Mouse (Mus musculus) spleen, adult 2 months (tissue): ENCODE data around the gene Ugt1a7c. TPM values are rescaled to one million over a fixed set of nuclear protein-coding genes. Genes with fewer than 3 reads are reported as not detected.

Source experiments
- DNase-seq, 2 experiments: peaks; one replicate each; pipeline versions ENCODE4 v3.0.0 to v3.0.0-alpha.2; 2012 to 2021; ENCODE audit warnings: low spot score in 2 of 2, low read depth in 1 of 2
- H3K27ac ChIP-seq: fragments of 200-500 bp; 2 replicates; pipeline ENCODE4 v1.5.1; 2012; ENCODE audit warnings: low read length, inconsistent platforms; ENCODE audit not compliant: insufficient read depth
- H3K27me3 ChIP-seq: fragments of 200-500 bp; 2 replicates; pipeline ENCODE4 v1.6.1; 2012; ENCODE audit warnings: mild to moderate bottlenecking, moderate library complexity, low read length, inconsistent platforms; ENCODE audit not compliant: control insufficient read depth, insufficient read depth
- H3K36me3 ChIP-seq: fragments of 200-500 bp; 2 replicates; pipeline ENCODE4 v1.6.1; 2012; ENCODE audit warnings: mild to moderate bottlenecking, low read length, inconsistent platforms; ENCODE audit not compliant: control insufficient read depth, insufficient read depth
- H3K4me1 ChIP-seq: fragments of 200-500 bp; 2 replicates; pipeline ENCODE4 v1.6.1; 2011; ENCODE audit warnings: inconsistent platforms; ENCODE audit not compliant: control insufficient read depth, insufficient read depth, insufficient read length
- H3K4me3 ChIP-seq: fragments of 200-500 bp; 2 replicates; pipeline ENCODE4 v1.5.1; 2011; ENCODE audit warnings: mild to moderate bottlenecking, inconsistent platforms; ENCODE audit not compliant: insufficient read depth, insufficient read length; ENCODE audit errors: extremely low read depth
- CTCF ChIP-seq: fragments of 200-500 bp; IDR thresholded peaks from 2 replicates; pipeline ENCODE4 v1.5.1; 2011; ENCODE audit warnings: mild to moderate bottlenecking, inconsistent platforms; ENCODE audit not compliant: insufficient read depth, insufficient read length, insufficient replicate concordance; ENCODE audit errors: extremely low read depth
- POLR2A ChIP-seq: fragments of 200-500 bp; IDR thresholded peaks from 2 replicates; pipeline ENCODE4 v1.6.1; 2011; ENCODE audit warnings: low read depth, low read length, inconsistent platforms
- WGBS: fragments of 180-500 bp; shearing (Covaris S2); methylation state at CpG from one replicate; pipeline ENCODE4 v1.1.7; 2018; 5-methylcytosine and 5-hydroxymethylcytosine counted together
- polyA plus RNA-seq: library from polyadenylated mRNA; depleted of rRNA; stranded (reverse); fragments of >200 nt; gene quantifications from 2 replicates; pipeline ENCODE4 v1.2.3, GENCODE M21; 2012

Gene Ugt1a7c
- polyA plus RNA-seq, 1 experiment = 1.5 TPM

DNA sequence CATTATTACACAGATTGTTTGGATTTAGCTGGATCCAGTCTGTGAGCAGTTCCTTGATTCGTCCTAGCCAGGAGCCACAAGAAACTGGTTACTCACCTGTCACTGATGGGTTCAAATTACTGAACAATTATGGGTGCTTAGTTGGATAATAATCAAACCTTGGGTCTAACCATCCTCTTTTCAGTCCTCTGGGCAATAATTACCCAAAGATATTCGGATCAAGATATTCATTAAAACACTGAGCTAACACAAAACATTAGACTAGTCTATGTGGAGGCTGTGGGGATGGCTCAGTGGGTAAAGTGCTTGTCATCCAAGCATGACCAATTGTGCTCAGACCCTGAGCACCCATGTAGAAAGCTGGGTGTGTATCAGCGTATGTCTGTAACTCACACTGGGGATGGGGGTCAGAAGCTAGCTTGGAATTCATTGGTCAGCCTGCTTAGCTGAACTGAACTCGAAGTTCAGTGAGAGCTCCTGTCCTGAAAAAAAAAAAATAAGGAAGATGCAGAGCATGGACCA is 141.1 kb downstream of the Ugt1a7c start:
- Histone ChIP-seq H3K4me1 (no peaks in the 10 kb centered on the region), H3K27me3 (no peaks in the 10 kb centered on the region), H3K27ac (no peak overlapping the region), H3K36me3 (no peaks in the 10 kb centered on the region), H3K4me3 (no peak overlapping the region)
- no peak for DNase-seq
- 62% methylated on average over 4 of the region's 4 CpGs for WGBS
- TF ChIP-seq CTCF = no peak
- no peak for TF ChIP-seq POLR2A

GRCm38 (mm10) chr1:88237311-88237710 is 142.4 kb downstream of the Ugt1a7c start:
- DNase-seq = no peak
- Histone ChIP-seq H3K4me1 (no peaks in the 10 kb centered on the region), H3K27ac (no peak overlapping the region), H3K4me3 (no peak overlapping the region), H3K27me3 (no peaks in the 10 kb centered on the region), H3K36me3 (no peaks in the 10 kb centered on the region)
- WGBS = 76% methylated on average over 5 of the region's 5 CpGs
- TF ChIP-seq POLR2A = no peak

DNA sequence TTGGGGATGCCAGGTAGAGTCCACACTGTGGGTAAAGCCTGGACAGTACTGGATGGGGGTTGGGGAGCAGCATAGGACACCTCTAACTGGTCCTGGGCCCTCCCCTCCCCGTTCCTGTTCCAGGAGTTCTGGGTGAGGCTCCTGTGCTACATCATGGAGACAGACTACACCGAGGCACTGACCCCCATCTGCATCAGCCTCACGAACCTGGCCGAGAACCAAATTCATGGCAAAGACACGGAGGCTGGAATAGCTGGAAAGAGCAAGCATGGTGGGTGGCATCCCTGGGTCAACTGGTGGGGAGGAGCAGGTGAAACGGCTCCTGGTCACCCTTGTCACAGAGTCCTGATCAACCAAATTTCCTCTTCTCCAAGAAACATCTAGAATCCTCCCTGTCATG is 143.9 kb downstream of the Ugt1a7c start:
- WGBS = 76% methylated on average over 6 of the region's 6 CpGs
- H3K27ac ChIP-seq = no peak overlapping the region
- no peak overlapping the region for H3K4me3 ChIP-seq
- no peak for DNase-seq
- H3K36me3 ChIP-seq = no peaks in the 10 kb centered on the region
- TF ChIP-seq CTCF = no peak
- no peak for TF ChIP-seq POLR2A
- H3K4me1 ChIP-seq = no peaks in the 10 kb centered on the region
- no peaks in the 10 kb centered on the region for H3K27me3 ChIP-seq

- DNase-seq = no peak
- Histone ChIP-seq H3K4me1 (no peaks in the 10 kb centered on the region), H3K27me3 (no peaks in the 10 kb centered on the region), H3K27ac (no peak overlapping the region), H3K36me3 (no peaks in the 10 kb centered on the region), H3K4me3 (no peak overlapping the region)
- 76% methylated on average over 5 of the region's 5 CpGs for WGBS
- TF ChIP-seq POLR2A (no peak), CTCF (no peak)
Observed at GRCm38 (mm10) chr1:88240072-88240471, 145.2 kb downstream of the Ugt1a7c start.

GRCm38 (mm10) chr1:88240579-88240978 is 145.7 kb downstream of the Ugt1a7c start:
- H3K27ac ChIP-seq = no peak overlapping the region
- H3K4me1 ChIP-seq = no peaks in the 10 kb centered on the region
- DNase-seq = no peak
- TF ChIP-seq CTCF (no peak), POLR2A (no peak)
- H3K4me3 ChIP-seq = no peak overlapping the region
- 78% methylated on average over 4 of the region's 4 CpGs for WGBS
- no peaks in the 10 kb centered on the region for H3K36me3 ChIP-seq
- no peaks in the 10 kb centered on the region for H3K27me3 ChIP-seq

DNA sequence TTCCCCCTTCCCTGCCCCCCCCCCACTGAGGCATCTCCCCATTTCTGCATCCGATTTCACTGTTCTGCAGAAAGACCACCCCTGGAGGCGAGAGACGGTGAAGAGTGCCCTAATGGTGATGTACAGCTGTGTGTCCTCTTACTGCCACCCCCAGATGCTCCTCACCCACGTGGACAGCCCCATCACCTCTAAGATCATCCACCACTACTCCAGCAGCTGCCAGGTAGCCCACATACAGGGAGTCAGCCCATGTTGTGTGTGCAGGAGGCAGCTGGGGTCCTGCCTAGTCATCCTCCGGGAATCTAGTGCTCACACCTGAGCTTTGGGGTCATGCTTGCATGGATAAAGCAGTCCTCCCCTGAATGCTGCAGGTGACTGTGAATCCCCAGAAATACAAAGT is 149.0 kb downstream of the Ugt1a7c start:
- DNase-seq = no peak
- no peak for TF ChIP-seq POLR2A
- TF ChIP-seq CTCF = no peak
- no peak overlapping the region for H3K27ac ChIP-seq
- no peaks in the 10 kb centered on the region for H3K36me3 ChIP-seq
- WGBS = 68% methylated on average over 5 of the region's 5 CpGs
- H3K27me3 ChIP-seq = no peaks in the 10 kb centered on the region
- H3K4me1 ChIP-seq = no peaks in the 10 kb centered on the region
- no peak overlapping the region for H3K4me3 ChIP-seq

DNA sequence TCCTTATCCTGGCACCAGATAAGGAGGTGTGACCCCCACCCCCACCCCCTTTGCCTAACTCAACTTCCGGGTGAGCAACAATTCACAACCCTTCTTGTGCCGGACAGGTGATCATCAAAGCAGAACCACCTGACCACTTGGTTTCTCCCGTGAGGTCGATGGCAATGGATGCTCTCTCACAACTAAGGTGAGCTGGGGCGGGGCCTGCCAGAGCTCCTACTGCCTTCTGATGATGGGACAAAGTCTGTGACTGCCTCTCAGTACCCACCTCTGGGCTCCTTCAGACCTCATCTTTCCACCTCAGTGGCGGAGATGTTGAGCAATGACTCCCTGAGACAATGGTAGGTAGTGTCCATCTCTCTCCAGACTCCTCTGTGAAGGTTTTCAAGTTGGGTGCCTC is 151.0 kb downstream of the Ugt1a7c start:
- TF ChIP-seq CTCF (no peak), POLR2A (no peak)
- Histone ChIP-seq H3K27me3 (no peaks in the 10 kb centered on the region), H3K27ac (no peak overlapping the region), H3K36me3 (no peaks in the 10 kb centered on the region), H3K4me3 (no peak overlapping the region), H3K4me1 (no peaks in the 10 kb centered on the region)
- no peak for DNase-seq
- 77% methylated on average over 6 of the region's 6 CpGs for WGBS

- no peaks in the 10 kb centered on the region for H3K36me3 ChIP-seq
- 49% methylated on average over 6 of the region's 6 CpGs for WGBS
- DNase-seq = no peak
- no peaks in the 10 kb centered on the region for H3K4me1 ChIP-seq
- H3K4me3 ChIP-seq = no peak overlapping the region
- TF ChIP-seq POLR2A = no peak
- no peak for TF ChIP-seq CTCF
- no peak overlapping the region for H3K27ac ChIP-seq
- no peaks in the 10 kb centered on the region for H3K27me3 ChIP-seq
Observed at GRCm38 (mm10) chr1:88246386-88246785, 151.5 kb downstream of the Ugt1a7c start.
